Mouse (Mus musculus) A20 (cell line): ENCODE results near the gene Gstm4.

Source experiments
- DNase-seq: peaks from one replicate; pipeline ENCODE4 v3.0.0-alpha.2; 2011; ENCODE audit warnings: low read depth, low spot score

The Gstm4 gene

GRCm38 (mm10) chr3:108044394-108045140 lies at the start of gene Gstm4:
Gstm4 (minus strand) TSS chr3:108044894.
- DNase-seq, result peak; percentile 96

GRCm38 (mm10) chr3:108094146-108094545 lies 49.5 kb upstream of the Gstm4 start:
- DNase-seq, result no peak

DNA sequence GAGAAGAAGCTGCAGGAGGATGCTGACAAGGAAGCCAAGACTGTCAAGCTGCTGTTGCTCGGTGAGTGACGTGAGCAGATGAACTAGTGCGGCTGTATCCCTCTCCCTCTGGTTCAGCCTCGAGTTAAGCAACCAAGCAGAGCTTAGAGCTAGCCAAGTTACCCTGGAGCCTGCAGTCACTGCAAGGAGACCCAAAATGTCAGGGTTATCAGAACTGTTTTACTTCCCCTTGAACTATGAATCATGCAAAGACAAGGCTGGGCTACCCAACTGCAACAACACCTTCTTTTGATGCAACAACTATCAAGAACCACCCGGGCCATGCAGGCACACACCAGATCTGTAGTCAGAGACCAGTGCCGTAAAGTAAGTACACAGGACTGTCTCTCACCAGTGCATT lies 48.6 kb upstream of the Gstm4 start:
- no peak for DNase-seq

- DNase-seq, result no peak
Observed at GRCm38 (mm10) chr3:108092536-108093115, 47.9 kb upstream of the Gstm4 start, which contains the start of gene Gnat2. Gnat2 (plus strand) TSS chr3:108092789.

DNA sequence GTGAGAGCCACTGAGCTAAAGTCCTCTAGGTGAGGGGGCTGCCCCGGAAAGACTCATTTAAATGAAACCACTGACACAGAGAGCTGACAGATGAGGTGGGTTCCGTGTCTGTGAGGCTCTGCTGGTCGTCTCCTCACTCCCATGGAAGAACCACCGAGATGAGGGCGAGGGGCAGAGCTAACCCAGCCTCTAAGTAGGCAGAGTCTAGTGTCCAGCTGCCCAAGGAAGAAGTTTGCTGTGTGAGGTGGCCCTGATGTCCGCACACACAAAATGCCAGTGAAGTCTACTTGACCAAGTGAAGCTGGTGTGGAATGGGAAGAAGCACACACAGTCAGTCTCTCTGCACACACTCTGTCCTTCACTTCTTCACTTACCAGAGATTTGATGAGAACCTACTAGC lies 47.3 kb upstream of the Gstm4 start:
- no peak for DNase-seq

DNA sequence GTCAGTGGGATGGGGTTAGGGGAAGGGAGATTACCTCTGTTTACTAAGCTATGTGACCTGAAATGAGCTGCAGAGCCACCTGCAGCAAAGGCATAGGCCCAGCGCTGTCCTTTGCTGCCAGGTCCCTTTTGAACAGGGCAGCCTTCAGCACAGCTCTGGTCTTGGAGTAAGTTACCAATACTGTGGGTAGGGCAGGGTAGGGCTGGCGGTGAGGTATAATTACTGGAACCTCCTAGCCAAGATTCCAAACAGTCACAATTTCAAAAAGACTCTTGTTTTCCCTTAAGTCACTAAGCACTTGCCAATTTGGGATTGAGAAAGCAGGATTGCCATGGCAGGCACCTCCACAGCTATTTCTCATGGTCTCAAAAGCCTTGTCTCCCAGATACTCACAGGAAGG lies 45.9 kb upstream of the Gstm4 start:
- DNase-seq, result no peak

DNA sequence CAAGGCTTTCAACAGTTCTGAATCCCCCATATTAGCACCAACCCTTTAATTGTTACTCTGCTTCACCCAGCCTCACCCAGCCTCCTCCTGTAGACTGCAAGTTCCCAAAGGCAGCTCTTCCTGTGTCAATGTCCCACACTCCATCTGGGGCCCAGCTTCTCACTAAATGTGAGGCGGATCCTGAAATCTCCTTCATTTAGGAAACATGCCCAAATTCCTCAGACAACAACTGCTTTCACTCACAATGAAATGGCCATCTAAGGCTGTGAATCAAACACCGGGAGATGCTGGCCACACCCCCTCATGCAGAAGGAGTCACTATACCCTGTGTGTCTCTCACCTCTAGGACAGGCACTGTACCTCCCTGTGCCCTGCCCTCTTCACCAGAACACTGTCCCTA lies 45.2 kb upstream of the Gstm4 start:
- no peak for DNase-seq

DNA sequence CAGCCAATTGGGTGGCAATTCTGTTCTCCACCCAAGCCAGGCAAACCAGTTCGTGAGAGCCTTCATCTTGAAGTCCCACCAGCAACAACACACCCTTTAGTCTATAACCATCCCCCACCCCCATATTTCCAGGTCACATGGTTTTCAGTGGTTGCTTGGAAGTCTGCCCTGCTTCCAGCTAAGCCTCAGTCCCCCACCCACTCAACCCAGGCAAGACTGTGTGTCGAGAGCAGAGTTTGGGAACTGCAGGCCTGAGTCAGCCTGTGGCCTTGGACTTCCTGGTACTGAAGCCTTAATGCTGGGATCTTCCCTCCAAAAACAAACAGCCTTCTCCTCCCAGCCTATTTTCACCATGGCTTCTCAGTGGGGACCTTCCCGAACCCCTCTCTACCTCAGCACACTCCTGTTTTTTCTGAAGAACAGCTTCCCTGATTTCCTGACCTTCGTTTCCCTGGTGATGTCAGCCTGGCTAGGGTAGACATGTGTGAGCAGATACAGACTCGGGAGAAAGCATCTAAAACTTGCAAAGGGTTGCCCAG lies 44.2 kb upstream of the Gstm4 start:
- no peak for DNase-seq

- DNase-seq, result peak; percentile 50
Observed at GRCm38 (mm10) chr3:108087329-108087728, 42.6 kb upstream of the Gstm4 start.

DNA sequence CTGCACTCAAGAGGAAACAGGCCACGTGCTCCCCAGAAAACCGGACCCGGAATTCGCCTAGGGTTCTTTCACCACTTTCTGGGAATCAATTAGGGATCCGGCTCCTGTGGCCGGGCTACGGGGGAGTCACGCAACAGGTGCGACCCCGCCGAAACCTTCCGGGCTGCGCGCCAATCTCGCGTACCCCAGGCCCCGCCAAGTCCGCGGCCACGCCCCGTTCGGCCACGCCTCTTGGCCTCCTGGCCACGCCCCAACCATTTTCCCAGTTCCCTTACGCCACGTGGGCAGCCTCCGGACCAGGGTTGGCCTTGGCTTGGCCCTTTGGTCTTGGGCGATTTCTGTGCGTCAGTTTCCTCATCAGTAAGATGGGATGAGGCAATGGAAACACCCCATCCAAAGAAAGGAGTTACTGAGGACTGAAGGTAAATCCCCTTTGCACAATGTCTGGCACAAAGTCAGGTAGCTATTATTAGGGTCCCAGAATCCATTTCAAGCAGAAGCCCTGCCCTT lies 41.8 kb upstream of the Gstm4 start, which contains the start of gene Ampd2:
TSS of gene Ampd2 (minus strand) at position 182 of the 510 bp plus-strand sequence.
- DNase-seq, result peak; percentile 90

DNA sequence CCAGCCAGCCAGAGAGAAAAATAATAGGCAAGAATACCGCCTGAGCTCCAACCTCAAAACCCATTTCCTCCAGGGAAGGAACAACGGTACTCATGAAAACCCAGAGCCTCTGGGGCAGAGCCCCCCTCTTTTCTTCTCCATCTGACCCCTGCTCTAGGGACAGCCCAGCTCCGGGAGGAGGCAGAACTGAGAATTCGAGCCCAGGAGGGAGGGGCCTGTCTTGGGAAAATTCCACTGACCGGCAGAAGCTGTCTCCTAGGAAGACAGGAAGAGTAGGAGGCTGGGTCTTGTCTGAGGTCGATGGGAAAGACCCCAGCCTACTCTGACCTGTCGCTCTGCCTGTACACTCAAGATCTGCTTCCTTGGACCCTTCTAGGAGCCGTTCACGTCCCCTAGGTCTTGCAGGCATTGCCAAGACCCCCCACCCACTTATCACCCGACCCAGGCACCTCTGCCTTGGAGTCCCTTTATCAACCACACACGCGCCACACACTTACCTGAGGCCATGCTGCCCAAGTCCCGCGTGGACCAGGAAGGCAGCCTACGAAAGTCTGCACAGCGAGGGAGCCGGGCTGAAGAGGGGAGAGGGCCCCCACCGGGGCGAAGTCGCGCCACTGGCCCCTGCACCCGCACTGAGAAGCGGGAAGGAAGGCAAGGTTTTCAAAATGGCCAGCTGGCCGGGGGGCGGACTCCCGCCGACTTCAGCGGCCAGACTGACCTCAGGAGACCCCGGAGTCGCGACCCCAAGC lies 41.2 kb upstream of the Gstm4 start:
- DNase-seq, result no peak

- peak; percentile 86 for DNase-seq
Observed at GRCm38 (mm10) chr3:108085281-108085720, 40.6 kb upstream of the Gstm4 start.

- DNase-seq, result no peak
Observed at GRCm38 (mm10) chr3:108084767-108085270, 40.1 kb upstream of the Gstm4 start.

GRCm38 (mm10) chr3:108083904-108084407 lies 39.3 kb upstream of the Gstm4 start:
- DNase-seq, result no peak

DNA sequence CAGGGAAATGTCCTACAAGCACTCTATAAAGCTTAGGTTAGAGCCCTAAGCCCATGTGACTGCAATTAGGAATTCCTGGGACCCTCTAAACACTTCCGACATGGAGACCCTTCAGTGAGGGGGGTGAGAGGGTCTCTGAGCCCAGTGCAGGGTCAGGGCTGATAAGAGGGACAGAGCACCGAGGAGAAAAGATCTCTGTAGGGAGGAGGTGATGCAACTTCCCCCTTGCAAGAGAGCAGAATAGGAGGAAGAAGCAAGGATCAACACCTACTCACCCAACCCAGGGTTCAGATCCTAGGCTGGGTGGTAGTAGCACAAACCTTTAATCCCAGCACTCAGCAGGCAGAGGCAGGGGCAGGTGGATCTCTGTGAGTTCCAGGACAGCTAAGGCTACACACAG lies 38.5 kb upstream of the Gstm4 start:
- no peak for DNase-seq

- no peak for DNase-seq
Observed at GRCm38 (mm10) chr3:108082251-108082875, 37.7 kb upstream of the Gstm4 start.

- DNase-seq, result no peak
Observed at GRCm38 (mm10) chr3:108081681-108082080, 37.0 kb upstream of the Gstm4 start.

GRCm38 (mm10) chr3:108076836-108077235 lies 32.1 kb upstream of the Gstm4 start:
- DNase-seq, result no peak

DNA sequence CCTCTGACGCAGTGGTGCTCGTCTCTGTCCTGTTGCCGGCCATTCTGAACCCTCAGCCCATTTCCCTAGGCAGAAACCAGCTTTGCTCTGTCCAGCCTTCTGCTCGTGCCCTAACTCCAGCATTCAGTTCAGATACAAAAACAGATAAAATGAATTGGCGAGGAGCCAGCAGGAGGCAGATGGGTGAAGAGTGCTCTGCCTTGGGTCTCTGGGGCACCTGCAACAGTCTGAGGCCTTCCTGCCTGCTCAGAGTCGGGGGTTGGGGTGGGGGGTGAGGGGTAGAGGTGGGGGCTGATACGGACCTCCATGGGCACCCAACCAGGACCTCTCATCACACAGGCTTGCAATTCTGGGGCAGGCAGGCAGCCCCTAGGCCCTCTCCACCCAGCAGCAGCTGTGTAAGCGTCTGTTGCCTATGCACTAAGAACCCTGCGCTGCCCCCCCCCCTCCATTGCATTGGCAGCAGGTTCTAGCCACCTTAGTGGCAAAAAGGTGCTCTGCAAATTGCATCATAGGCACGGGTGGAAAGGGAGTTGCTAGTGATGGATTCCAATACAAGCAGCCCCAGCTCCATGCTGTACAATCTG lies 28.4 kb upstream of the Gstm4 start:
- DNase-seq, result no peak
